Comparison of ENCODE assay signal across 8 mouse cellular contexts in the genomic region with DNA sequence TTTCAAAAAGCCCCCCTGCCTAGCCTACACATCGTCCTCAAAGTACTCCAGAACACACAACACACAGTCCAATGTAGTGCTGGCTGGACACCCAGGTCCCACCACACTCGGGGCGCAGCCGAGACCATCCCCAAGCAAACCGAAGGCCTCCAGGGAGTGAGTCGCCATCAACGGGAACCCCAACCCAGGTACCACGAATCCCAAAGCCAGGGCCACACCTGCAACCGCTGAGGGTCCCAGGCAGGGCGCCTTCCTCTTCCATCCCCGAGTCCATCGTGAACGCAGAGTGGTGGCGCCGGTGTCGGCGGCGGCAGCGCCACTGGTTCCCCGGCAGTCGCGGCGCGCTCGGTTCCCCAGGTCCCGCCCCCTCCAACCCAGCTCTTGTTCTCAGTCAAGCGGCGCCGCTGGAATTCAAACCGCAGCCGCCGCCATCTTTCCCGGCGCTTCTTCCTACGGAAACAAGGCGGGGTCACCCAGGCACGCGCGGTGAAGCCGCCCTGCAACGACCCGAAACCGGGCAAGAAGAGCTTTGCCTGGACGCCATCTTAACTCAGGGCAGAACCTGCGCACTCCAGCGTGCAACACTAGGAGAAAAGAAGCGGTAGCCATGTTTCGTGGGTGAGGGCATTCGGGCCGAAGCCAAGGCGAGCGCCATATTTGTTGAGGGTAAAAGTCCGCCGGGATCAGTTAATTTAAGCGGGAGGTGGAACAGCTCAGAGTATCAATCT. TPM values are rescaled to one million over a fixed set of nuclear protein-coding genes. Genes with fewer than 3 reads are reported as not detected.
A peak's percentile ranks its signal among the peaks of the same experiment; 100 is the strongest.
DNase-seq lines count a peak whose midpoint lies in the region; ATAC-seq lines count a peak whose summit lies in the region.

Cdk5rap2 (minus strand) TSS at position 450 of the 728 bp plus-strand sequence.

- peak; percentile 97 for DNase-seq in CD4-positive, CD25-positive, alpha-beta regulatory T cell, adult 2 months (ENCODE audit: low read depth, low spot score)
- DNase-seq in fat pad, adult 2 months (ENCODE audit: extremely low read depth, low read depth, low spot score): peak; percentile 68
- peak; percentile 98 for DNase-seq in kidney, postnatal 10 days
- DNase-seq in natural killer cell, adult 2 months (ENCODE audit: low spot score in 2 of 2): peak; percentile 88 to 91

- H3K4me1 ChIP-seq in brown adipose tissue, adult 24 weeks (ENCODE audit: control insufficient read depth, insufficient read depth, insufficient read length, low read length): no peaks in the 10 kb centered on the region
- H3K4me1 ChIP-seq in heart, embryonic 13.5 days: peaks cover 12% of the 10 kb centered on the region
- H3K4me1 ChIP-seq in liver, embryonic 12.5 days: peaks cover 16% of the 10 kb centered on the region
- peaks cover 7% of the 10 kb centered on the region for H3K4me1 ChIP-seq in stomach, embryonic 15.5 days

- peaks cover 4% of the 10 kb centered on the region; the same call in 1 of the 2 replicates for H3K36me3 ChIP-seq in heart, embryonic 13.5 days
- peaks cover under 1% of the 10 kb centered on the region; the same call in 1 of the 2 replicates for H3K36me3 ChIP-seq in liver, embryonic 12.5 days
- no peaks in the 10 kb centered on the region for H3K36me3 ChIP-seq in stomach, embryonic 15.5 days

- H3K27ac ChIP-seq in brown adipose tissue, adult 24 weeks (replicated peaks; ENCODE audit: low read depth, low read length): no peak within 1 kb of the TSS
- peak within 1 kb of the TSS; percentile 76 for H3K27ac ChIP-seq in heart, embryonic 13.5 days (replicated peaks)
- H3K27ac ChIP-seq in liver, embryonic 12.5 days: peak within 1 kb of the TSS; percentile 78
- peak within 1 kb of the TSS; percentile 46; the same call in 1 of the 2 replicates for H3K27ac ChIP-seq in stomach, embryonic 15.5 days

- WGBS in heart, embryonic 13.5 days: under 1% methylated on average over 55 of the region's 55 CpGs
- under 1% methylated on average over 55 of the region's 55 CpGs for WGBS in liver, embryonic 12.5 days (ENCODE audit: insufficient replicate concordance)
- under 1% methylated on average over 55 of the region's 55 CpGs for WGBS in stomach, embryonic 15.5 days

- ATAC-seq in heart, embryonic 13.5 days (ENCODE audit: extremely low read depth, insufficient number of reproducible peaks, low FRiP score, low TSS enrichment): peak; percentile 97
- peak; percentile 99 for ATAC-seq in liver, embryonic 12.5 days
- ATAC-seq in stomach, embryonic 15.5 days (ENCODE audit: insufficient read depth, low FRiP score, low read depth): peak; percentile 99

- H3K4me3 ChIP-seq in brown adipose tissue, adult 24 weeks (ENCODE audit: insufficient read depth, low read depth, low read length): peak within 1 kb of the TSS; percentile 75
- H3K4me3 ChIP-seq in heart, embryonic 13.5 days: peak within 1 kb of the TSS; percentile 91
- H3K4me3 ChIP-seq in liver, embryonic 12.5 days: peak within 1 kb of the TSS; percentile 80
- H3K4me3 ChIP-seq in stomach, embryonic 15.5 days (replicated peaks): peak within 1 kb of the TSS; percentile 63

- no peaks in the 10 kb centered on the region for H3K27me3 ChIP-seq in heart, embryonic 13.5 days (replicated peaks)
- H3K27me3 ChIP-seq in liver, embryonic 12.5 days (replicated peaks): no peaks in the 10 kb centered on the region
- H3K27me3 ChIP-seq in stomach, embryonic 15.5 days (replicated peaks): no peaks in the 10 kb centered on the region

- H3K4me2 ChIP-seq in heart, embryonic 13.5 days: peak within 1 kb of the TSS; percentile 79
- peak within 1 kb of the TSS; percentile 78 for H3K4me2 ChIP-seq in liver, embryonic 12.5 days
- peak within 1 kb of the TSS; percentile 57 for H3K4me2 ChIP-seq in stomach, embryonic 15.5 days

- no peaks in the 10 kb centered on the region for H3K9me3 ChIP-seq in heart, embryonic 13.5 days
- no peaks in the 10 kb centered on the region for H3K9me3 ChIP-seq in liver, embryonic 12.5 days (replicated peaks)
- no peaks in the 10 kb centered on the region for H3K9me3 ChIP-seq in stomach, embryonic 15.5 days

- H3K9ac ChIP-seq in heart, embryonic 13.5 days: peak within 1 kb of the TSS; percentile 93
- H3K9ac ChIP-seq in liver, embryonic 12.5 days: peak within 1 kb of the TSS; percentile 86
- H3K9ac ChIP-seq in stomach, embryonic 15.5 days: peak within 1 kb of the TSS; percentile 62

RNA-seq across cellular contexts. Expression of gene Cdk5rap2, which starts in this region (rescaled TPM):
- 2.4 and 2.5 TPM in 2 replicates for polyA plus RNA-seq in brown adipose tissue, adult 24 weeks (2012; ENCODE audit: insufficient read depth, insufficient read length, missing spikeins)
- polyA plus RNA-seq in heart, embryonic 13.5 days (2015; fragmentation: Nextera tagmentation; extraction: Ambion mirVana): 8.7 TPM in 2 replicates
- polyA plus RNA-seq in liver, embryonic 12.5 days (2016; fragmentation: Nextera tagmentation; extraction: Ambion mirVana): 11.7 and 12.3 TPM in 2 replicates
- 16.0 and 21.0 TPM in 2 replicates for polyA plus RNA-seq in stomach, embryonic 15.5 days (2015; fragmentation: Nextera tagmentation; extraction: Ambion mirVana)
